Mouse (Mus musculus) hindbrain, embryonic 13.5 days (tissue): ENCODE results near the gene Carnmt1. TPM values are rescaled to one million over a fixed set of nuclear protein-coding genes. Genes with fewer than 3 reads are reported as not detected.

Experiments used
- ATAC-seq: fragments of 200-750 bp; cut with Nextera tagmentation; 2 replicates; pipeline ENCODE4 v1.8.0; 2017; ENCODE audit warnings: moderate TSS enrichment; ENCODE audit not compliant: low FRiP score
- H3K27ac ChIP-seq: fragments of 300-500 bp; sonication (generic); 2 replicates; pipeline ENCODE4 v1.5.1; 2015; ENCODE audit warnings: inconsistent platforms, mild to moderate bottlenecking, moderate library complexity
- H3K27me3 ChIP-seq: fragments of 300-500 bp; sonication (generic); 2 replicates; pipeline ENCODE4 v1.6.1; 2015; ENCODE audit warnings: mild to moderate bottlenecking, inconsistent platforms
- H3K36me3 ChIP-seq: fragments of 300-500 bp; sonication (generic); 2 replicates; pipeline ENCODE4 v1.6.1; 2015; ENCODE audit warnings: mild to moderate bottlenecking, inconsistent platforms
- H3K4me1 ChIP-seq: fragments of 300-500 bp; sonication (generic); replicated peaks from 2 replicates; pipeline ENCODE4 v1.6.1; 2015; ENCODE audit warnings: inconsistent platforms
- H3K4me2 ChIP-seq: fragments of 300-500 bp; sonication (generic); 2 replicates; pipeline ENCODE4 v1.6.1; 2015; ENCODE audit warnings: inconsistent platforms, mild to moderate bottlenecking, moderate library complexity
- H3K4me3 ChIP-seq: fragments of 300-500 bp; sonication (generic); 2 replicates; pipeline ENCODE4 v1.5.1; 2015; ENCODE audit warnings: mild to moderate bottlenecking, inconsistent platforms
- H3K9ac ChIP-seq: fragments of 300-500 bp; sonication (generic); 2 replicates; pipeline ENCODE4 v1.6.1; 2015; ENCODE audit warnings: mild to moderate bottlenecking, inconsistent platforms
- H3K9me3 ChIP-seq: fragments of 300-500 bp; sonication (generic); 2 replicates; pipeline ENCODE4 v1.6.1; 2016; ENCODE audit warnings: inconsistent platforms
- WGBS: fragments of 180-500 bp; shearing (Covaris S2); methylation state at CpG from one replicate; pipeline ENCODE4 v1.1.7; 2015; 5-methylcytosine and 5-hydroxymethylcytosine counted together
- polyA plus RNA-seq: library from polyadenylated mRNA; unstranded; fragments of >200 nt; fragmentation: Nextera tagmentation; extraction: Ambion mirVana; gene quantifications from 2 replicates; pipeline ENCODE4 v1.2.1, GENCODE M21; 2015

Carnmt1 gene
- polyA plus RNA-seq, 1 experiment from 2014 or later, result 15.8 TPM

DNA sequence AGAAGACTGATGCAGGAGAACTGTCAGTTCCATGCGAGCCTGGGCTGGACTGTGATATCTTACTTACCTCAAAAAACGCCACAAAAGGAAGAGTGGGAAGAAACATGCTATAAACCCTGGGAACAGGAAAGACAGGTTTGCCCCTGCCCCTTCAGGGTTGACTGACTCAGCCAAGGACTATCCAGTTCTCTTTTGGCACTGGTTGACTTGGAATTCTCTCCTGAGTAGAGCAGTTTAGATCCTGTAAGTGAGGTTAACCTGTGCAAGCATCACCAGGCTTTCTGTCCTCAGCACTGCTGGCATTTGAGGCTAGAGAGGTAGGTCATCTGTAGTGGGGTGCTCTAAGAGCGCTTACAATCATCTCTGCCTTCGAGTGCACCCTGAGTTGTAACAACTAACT is 12.1 kb upstream of the Carnmt1 start:
- ATAC-seq, result no peak
- WGBS, result 83% methylated on average over 4 of the region's 4 CpGs
- no peaks in the 10 kb centered on the region for H3K27me3 ChIP-seq
- H3K36me3 ChIP-seq, result no peaks in the 10 kb centered on the region
- H3K4me1 ChIP-seq, result no peaks in the 10 kb centered on the region
- no peak overlapping the region for H3K4me3 ChIP-seq
- no peak overlapping the region for H3K9ac ChIP-seq
- no peaks in the 10 kb centered on the region for H3K9me3 ChIP-seq
- H3K27ac ChIP-seq, result no peak overlapping the region
- no peak overlapping the region for H3K4me2 ChIP-seq

DNA sequence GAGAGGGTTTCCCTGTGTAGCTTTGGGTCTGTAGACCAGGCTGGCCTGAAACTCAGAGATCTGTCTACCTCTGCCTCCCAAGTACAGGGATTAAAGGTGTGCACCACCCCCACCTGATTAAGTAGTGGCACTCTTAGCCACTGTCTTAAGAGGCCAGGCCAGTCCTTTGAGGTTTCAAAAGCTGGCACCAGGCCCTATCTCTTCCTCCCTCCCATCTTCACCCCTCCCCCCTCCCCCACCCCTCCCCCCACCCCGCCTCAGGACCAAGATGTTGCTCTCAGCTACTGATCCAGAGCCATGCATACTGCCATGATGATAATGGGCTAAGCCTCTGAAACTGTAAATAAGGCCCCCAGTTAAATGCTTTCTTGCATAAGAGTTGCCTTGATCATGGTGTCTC is 11.2 kb upstream of the Carnmt1 start:
- no CpG with 5 or more reads among the region's 1 CpGs for WGBS
- H3K4me3 ChIP-seq, result no peak overlapping the region

DNA sequence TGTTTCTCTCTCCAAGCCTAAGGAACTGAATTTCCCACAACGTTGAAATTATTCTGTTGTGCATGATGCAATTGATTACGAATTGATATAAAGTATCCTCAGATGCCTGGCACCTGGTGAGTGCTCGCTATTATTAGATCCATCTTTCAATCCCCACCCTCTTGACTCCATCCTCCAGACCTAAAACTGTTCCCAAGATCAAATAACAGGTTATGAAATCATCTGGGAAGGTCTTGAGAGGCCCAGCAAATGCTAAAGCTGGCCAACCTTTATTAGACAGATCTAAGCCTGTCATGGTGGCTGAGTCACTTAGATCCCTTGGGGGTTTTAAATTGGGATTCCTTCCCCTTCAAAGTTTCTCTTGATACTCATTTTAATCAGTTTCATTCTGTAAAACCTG is 10.1 kb upstream of the Carnmt1 start:
- H3K27ac ChIP-seq, result no peak overlapping the region

More for the DNA sequence above, 11.2 kb upstream of the Carnmt1 start:
- H3K4me1 ChIP-seq, result no peaks in the 10 kb centered on the region
- no peaks in the 10 kb centered on the region for H3K27me3 ChIP-seq
- H3K4me2 ChIP-seq, result no peak overlapping the region
- H3K9me3 ChIP-seq, result no peaks in the 10 kb centered on the region
- H3K27ac ChIP-seq, result no peak overlapping the region
- H3K9ac ChIP-seq, result no peak overlapping the region
- no peaks in the 10 kb centered on the region for H3K36me3 ChIP-seq
- no peak for ATAC-seq

DNA sequence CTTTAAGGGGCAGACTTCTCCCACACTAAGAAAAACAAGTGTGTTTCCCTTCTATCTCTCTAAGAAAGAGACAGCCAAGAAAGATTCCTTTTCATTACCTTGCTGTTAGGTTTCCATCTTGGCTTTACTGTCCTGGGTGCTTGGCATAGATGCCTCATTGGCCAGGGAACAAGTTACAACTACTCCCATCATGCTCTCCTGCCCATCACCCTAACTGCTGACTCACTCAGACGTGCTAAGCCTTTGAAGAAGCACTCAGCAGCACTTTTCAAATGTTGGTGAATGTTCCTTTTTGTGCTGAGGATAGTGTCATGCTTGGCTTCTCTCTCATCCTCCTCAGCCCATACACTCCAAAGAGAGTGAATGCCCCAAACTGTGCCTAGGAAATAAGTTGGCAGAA is 8.9 kb upstream of the Carnmt1 start:
- no peaks in the 10 kb centered on the region for H3K9me3 ChIP-seq
- H3K4me3 ChIP-seq, result no peak overlapping the region
- H3K36me3 ChIP-seq, result no peaks in the 10 kb centered on the region
- ATAC-seq, result no peak
- H3K9ac ChIP-seq, result no peak overlapping the region
- H3K4me1 ChIP-seq, result no peaks in the 10 kb centered on the region
- no peak overlapping the region for H3K27ac ChIP-seq
- H3K27me3 ChIP-seq, result no peaks in the 10 kb centered on the region
- no peak overlapping the region for H3K4me2 ChIP-seq
- WGBS, result 53% methylated on average over 1 of the region's 1 CpGs

More for the DNA sequence above, 10.1 kb upstream of the Carnmt1 start:
- no peak for ATAC-seq
- no peak overlapping the region for H3K9ac ChIP-seq
- H3K9me3 ChIP-seq, result no peaks in the 10 kb centered on the region
- WGBS, result 93% methylated on average over 3 of the region's 3 CpGs
- H3K4me1 ChIP-seq, result no peaks in the 10 kb centered on the region
- no peaks in the 10 kb centered on the region for H3K36me3 ChIP-seq
- no peak overlapping the region for H3K4me2 ChIP-seq
- H3K27me3 ChIP-seq, result no peaks in the 10 kb centered on the region
- H3K4me3 ChIP-seq, result no peak overlapping the region

DNA sequence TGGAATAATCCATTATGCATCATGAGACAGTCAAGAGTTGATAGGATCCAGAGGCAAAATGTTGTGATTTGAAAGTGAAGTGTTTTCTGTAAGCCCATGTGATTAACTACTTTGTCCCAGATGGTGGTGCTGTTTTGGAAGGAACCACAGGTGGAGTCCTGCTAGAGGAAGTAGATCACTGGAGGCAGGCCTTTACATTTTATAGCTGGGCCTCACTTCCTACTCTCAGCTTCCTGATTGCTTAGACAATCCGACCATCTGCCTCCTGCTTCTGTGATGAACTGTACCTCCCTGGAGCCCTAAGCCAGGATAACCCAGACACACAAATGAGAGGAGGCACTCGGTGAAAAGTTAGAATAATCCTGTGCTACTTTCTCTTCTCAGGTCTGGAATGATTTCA is 6.7 kb upstream of the Carnmt1 start:
- no peaks in the 10 kb centered on the region for H3K27me3 ChIP-seq
- no peak overlapping the region for H3K27ac ChIP-seq
- H3K9ac ChIP-seq, result no peak overlapping the region
- ATAC-seq, result no peak
- no peaks in the 10 kb centered on the region for H3K9me3 ChIP-seq
- H3K4me3 ChIP-seq, result no peak overlapping the region
- 81% methylated on average over 2 of the region's 2 CpGs for WGBS
- no peaks in the 10 kb centered on the region for H3K4me1 ChIP-seq
- H3K36me3 ChIP-seq, result no peaks in the 10 kb centered on the region
- no peak overlapping the region for H3K4me2 ChIP-seq

DNA sequence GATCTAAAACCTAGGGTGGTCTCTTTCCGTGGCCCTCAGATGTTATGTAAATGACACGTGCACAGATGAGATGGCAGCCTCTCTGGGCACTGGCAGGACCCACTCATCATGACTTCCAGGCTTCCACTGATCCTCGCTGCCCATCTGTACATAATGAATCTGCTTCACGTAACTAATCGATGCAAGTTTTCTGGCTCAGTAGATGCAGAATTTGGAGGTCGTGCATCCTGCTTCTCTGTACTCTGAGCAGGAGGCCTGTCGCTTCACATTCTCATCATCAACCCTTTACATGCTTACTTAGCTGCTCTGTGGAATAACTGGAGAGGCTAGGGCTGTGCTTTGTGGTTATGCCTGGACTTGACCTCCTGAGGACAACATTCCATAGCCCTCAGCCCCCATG is 3.6 kb upstream of the Carnmt1 start:
- Histone ChIP-seq H3K36me3 (no peaks in the 10 kb centered on the region), H3K4me3 (no peak overlapping the region), H3K27ac (no peak overlapping the region), H3K4me1 (peaks cover 5% of the 10 kb centered on the region), H3K9me3 (no peaks in the 10 kb centered on the region), H3K9ac (no peak overlapping the region), H3K27me3 (no peaks in the 10 kb centered on the region), H3K4me2 (no peak overlapping the region)
- WGBS, result 88% methylated on average over 7 of the region's 7 CpGs
- no peak for ATAC-seq

DNA sequence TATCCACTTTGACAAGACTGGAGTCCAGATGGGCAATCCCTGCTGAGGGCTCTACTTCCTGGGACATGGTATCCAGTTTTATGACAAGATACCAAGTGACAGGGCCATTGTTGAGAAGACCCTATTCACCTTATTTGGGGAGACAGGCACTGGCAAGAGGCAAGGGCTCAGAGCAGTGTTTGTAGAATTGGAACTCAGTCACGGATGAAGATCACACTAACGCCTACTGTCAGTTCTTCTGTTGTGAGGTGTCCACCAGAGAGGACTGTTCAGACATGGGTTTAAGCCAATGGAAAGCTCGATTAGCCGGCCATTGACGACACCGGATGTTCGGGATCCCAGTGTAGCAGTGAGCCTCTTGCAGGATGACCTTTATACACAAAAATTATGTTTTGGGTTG is 1.0 kb upstream of the Carnmt1 start:
- WGBS, result 96% methylated on average over 7 of the region's 7 CpGs
- no peaks in the 10 kb centered on the region for H3K9me3 ChIP-seq
- H3K9ac ChIP-seq, result no peak overlapping the region
- no peaks in the 10 kb centered on the region for H3K27me3 ChIP-seq
- no peak for ATAC-seq
- H3K4me1 ChIP-seq, result peaks cover 22% of the 10 kb centered on the region
- H3K4me3 ChIP-seq, result no peak overlapping the region
- no peak overlapping the region for H3K27ac ChIP-seq
- no peaks in the 10 kb centered on the region for H3K36me3 ChIP-seq
- no peak overlapping the region for H3K4me2 ChIP-seq

DNA sequence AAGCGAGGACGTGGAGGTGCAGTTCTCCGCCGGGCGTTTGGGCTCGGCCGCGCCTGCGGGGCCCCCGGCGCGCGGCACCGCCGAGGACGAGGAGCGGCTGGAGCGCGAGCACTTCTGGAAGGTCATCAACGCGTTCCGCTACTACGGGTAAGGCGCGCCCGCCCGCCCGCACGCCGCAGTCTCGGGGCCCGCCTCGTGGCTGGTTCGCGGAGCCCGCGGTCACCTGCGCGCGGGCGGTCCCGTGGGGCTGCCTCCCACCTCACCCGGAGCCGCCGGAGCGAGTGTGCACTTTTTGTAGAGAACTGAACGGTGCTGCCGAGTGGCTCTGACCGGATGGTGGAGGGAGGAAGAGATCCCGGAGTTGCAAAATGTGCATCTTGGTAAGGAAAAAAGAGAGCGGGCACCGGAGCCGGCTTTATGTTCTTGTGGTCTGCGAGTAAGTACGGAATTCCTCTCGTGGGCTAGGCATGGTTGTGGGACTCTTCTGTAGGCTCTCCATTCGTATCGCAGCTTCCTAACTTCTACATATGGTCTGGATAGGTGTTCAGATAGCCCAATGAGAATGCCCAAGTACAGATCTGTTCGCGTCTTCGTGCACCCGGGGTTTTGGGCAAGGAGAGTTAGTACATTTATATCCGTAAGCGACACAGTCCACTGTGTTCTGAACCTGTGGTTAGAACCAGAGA is 635 bp downstream of the Carnmt1 start:
- WGBS, result under 1% methylated on average over 50 of the region's 64 CpGs
- H3K36me3 ChIP-seq, result no peaks in the 10 kb centered on the region
- H3K9me3 ChIP-seq, result no peaks in the 10 kb centered on the region
- H3K4me3 ChIP-seq, result peak overlapping the region; percentile 79
- peak overlapping the region; percentile 82 for H3K4me2 ChIP-seq
- H3K27ac ChIP-seq, result peak overlapping the region; percentile 82
- H3K4me1 ChIP-seq, result peaks cover 22% of the 10 kb centered on the region
- H3K9ac ChIP-seq, result peak overlapping the region; percentile 87
- H3K27me3 ChIP-seq, result no peaks in the 10 kb centered on the region
- ATAC-seq, result peak; percentile 79

DNA sequence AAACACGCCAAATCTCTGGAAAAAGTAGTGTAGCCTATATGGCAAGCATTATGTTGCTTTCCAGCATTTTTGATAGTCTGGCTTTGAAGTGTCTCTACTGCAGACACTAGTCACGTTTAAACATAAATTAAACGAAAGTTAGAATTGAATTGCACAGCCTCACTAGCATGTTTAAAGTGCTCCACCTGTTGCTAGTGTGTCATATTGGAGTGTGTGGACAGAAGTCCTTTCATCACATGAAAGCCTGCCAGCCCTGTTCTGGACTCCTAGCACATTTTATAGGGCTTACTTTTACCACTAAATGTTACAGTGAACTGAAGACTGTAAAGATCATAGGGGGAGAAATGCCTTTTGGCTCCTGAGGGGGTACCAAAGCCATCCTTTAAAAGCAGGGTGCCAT is 1.9 kb downstream of the Carnmt1 start:
- H3K9me3 ChIP-seq, result no peaks in the 10 kb centered on the region
- H3K4me2 ChIP-seq, result peak overlapping the region; percentile 82
- peak overlapping the region; percentile 79 for H3K4me3 ChIP-seq
- H3K36me3 ChIP-seq, result no peaks in the 10 kb centered on the region
- no peak for ATAC-seq
- peaks cover 22% of the 10 kb centered on the region for H3K4me1 ChIP-seq
- 63% methylated on average over 3 of the region's 3 CpGs for WGBS
- H3K27me3 ChIP-seq, result no peaks in the 10 kb centered on the region
- H3K9ac ChIP-seq, result no peak overlapping the region
- no peak overlapping the region for H3K27ac ChIP-seq

DNA sequence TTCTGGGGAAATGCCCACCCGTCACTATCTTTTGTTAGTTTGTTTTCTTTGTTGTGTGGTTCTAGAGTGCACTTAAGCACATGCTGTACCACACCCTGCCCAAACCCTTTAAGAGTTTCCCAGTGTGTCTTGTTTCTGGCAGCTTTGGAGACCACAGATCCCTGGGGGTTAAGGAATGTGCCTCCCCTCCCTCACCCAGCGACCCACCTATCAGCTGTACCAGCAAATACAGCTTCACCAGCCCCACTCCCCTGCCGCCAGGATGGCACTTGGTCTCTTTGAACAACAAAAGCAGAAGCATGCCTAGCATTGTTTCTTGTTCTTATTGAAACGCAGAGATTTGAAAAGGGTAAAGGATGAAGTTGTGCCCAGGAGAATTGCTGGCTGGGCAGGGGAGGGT is 2.6 kb downstream of the Carnmt1 start:
- no peak overlapping the region for H3K27ac ChIP-seq
- H3K36me3 ChIP-seq, result no peaks in the 10 kb centered on the region
- peaks cover 22% of the 10 kb centered on the region for H3K4me1 ChIP-seq
- peak overlapping the region; percentile 25 for H3K4me3 ChIP-seq
- peak overlapping the region; percentile 82 for H3K4me2 ChIP-seq
- no peaks in the 10 kb centered on the region for H3K27me3 ChIP-seq
- WGBS, result 8% methylated on average over 4 of the region's 4 CpGs
- no peaks in the 10 kb centered on the region for H3K9me3 ChIP-seq
- ATAC-seq, result no peak
- peak overlapping the region; percentile 43; the same call in 1 of the 2 replicates for H3K9ac ChIP-seq

DNA sequence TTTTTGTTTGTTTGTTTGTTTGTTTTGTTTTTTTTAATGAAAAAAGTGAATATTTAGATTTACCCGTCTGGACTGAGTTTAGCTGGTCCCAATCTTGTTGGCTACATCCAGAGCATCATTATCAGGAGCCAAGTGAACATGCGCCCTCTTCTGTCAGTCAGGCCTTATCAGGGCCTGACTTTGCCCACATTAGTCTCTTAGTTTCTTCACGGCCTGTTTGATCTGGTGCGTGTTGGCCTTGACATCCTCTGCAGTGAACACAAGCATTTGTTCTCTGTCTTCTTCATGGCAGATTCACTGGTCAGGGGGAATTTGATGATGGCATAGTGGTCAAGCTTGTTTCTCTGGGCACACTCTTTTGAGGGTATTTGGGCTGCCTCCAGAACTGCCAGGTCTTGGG is 11.6 kb downstream of the Carnmt1 start:
- no peak for ATAC-seq
- H3K9ac ChIP-seq, result no peak overlapping the region
- H3K4me2 ChIP-seq, result no peak overlapping the region
- H3K36me3 ChIP-seq, result peaks cover 13% of the 10 kb centered on the region
- WGBS, result 90% methylated on average over 4 of the region's 4 CpGs
- H3K27ac ChIP-seq, result no peak overlapping the region
- H3K4me3 ChIP-seq, result no peak overlapping the region
- no peaks in the 10 kb centered on the region for H3K4me1 ChIP-seq
- H3K27me3 ChIP-seq, result no peaks in the 10 kb centered on the region
- H3K9me3 ChIP-seq, result no peaks in the 10 kb centered on the region

DNA sequence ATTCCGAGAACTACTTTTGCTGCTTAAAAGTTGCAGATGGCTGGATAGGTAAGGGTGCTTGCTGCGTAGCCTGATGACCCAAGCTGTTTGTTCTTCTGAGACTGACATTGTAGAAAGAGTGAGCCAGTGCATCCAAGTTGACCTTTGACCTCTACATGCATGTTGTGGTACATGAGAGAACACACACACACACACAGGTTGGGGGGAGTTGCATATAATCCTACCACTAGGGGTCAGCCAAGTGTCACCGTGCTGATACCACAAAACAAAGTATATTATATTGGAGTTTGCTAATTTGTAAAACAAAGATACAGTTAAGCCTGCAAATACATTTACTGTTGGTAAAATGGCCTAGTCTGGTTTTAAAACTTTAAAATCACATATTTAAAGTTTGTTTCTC is 17.0 kb downstream of the Carnmt1 start:
- no peak for ATAC-seq
- H3K4me3 ChIP-seq, result no peak overlapping the region
- H3K4me1 ChIP-seq, result no peaks in the 10 kb centered on the region
- WGBS, result 78% methylated on average over 3 of the region's 3 CpGs
- H3K9me3 ChIP-seq, result no peaks in the 10 kb centered on the region
- no peaks in the 10 kb centered on the region for H3K27me3 ChIP-seq
- H3K9ac ChIP-seq, result no peak overlapping the region
- no peak overlapping the region for H3K27ac ChIP-seq
- H3K36me3 ChIP-seq, result peaks cover 5% of the 10 kb centered on the region; the same call in 1 of the 2 replicates
- no peak overlapping the region for H3K4me2 ChIP-seq

DNA sequence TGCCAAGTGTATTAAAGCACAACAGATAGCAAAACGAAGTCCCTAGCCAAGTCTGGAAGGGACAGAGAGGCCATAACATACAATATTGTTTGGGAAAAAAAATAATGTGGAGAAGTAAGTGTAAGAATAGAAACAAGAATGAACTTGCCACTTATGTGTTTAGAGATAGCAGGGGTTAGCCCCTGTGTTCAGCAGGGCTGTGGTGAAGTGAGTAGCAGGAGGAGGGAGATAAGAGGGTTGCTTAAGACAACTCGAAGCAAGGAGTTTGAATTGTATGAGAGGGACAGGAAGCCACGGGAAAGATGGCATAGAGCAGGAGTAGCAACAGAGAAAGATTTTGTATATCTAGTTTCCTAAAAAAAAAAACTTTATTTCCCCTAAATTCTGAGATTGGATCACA is 21.6 kb downstream of the Carnmt1 start:
- H3K27ac ChIP-seq, result no peak overlapping the region
- no peak overlapping the region for H3K4me3 ChIP-seq
- no peak overlapping the region for H3K9ac ChIP-seq
- no peak for ATAC-seq
- H3K4me2 ChIP-seq, result no peak overlapping the region
- 90% methylated on average over 3 of the region's 3 CpGs for WGBS
- H3K4me1 ChIP-seq, result no peaks in the 10 kb centered on the region
- H3K27me3 ChIP-seq, result no peaks in the 10 kb centered on the region
- H3K36me3 ChIP-seq, result peaks cover 18% of the 10 kb centered on the region
- no peaks in the 10 kb centered on the region for H3K9me3 ChIP-seq
